Mouse (Mus musculus) WW6 (cell line): ENCODE results near the gene Rhebl1.

Experiments used
- DNase-seq: peaks from one replicate; pipeline ENCODE4 v3.0.0-alpha.2; 2013; ENCODE audit warnings: low read depth, low spot score

The Rhebl1 gene

DNA sequence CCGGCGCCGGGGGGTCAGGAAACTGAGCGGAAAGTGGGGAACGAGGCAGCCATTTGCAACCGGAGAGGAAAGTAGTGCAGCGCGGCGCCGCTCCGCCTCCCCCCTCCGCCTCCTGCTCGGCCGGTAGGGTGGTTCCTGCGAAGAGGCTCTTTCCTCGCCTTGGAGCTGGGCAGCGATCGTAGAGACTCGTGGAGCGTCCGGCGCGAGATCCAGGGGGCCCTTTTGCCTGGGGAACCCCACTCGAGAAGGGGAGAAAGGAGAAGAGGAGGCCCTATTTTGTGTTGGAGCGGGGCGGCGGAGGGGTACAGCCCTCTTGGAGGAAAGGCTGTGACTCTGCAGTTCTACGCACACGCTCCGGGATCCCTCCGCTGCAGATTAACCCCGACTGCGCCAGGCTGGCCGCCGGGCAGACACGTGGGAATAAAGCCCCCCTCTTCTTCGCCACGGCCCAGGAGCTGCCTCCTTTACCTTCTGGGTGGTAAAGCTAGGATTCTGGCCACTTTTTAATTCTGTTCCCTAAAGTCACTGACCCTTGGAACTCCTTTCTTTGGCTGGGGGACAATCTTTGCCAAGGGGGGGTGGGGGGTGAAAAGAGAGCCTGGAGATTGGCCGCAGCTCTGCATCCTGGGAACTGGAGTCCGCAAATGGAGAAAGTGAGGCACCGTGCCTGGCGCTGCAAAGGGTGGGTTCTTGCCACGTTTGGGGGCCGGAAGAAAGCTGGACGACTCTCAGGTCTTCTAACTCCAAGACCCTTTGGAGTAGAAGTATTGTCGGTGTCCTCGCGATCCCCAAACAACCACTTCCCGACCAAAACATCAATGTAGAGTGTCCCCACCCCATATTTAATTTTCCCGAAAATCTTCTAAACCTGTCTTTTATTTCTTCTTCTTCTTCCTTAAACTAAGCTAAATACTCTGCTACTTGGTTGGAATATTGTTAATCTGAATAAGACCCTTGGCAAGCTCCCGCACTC lies 22.1 kb downstream of the Rhebl1 start:
- peak; percentile 84 for DNase-seq

DNA sequence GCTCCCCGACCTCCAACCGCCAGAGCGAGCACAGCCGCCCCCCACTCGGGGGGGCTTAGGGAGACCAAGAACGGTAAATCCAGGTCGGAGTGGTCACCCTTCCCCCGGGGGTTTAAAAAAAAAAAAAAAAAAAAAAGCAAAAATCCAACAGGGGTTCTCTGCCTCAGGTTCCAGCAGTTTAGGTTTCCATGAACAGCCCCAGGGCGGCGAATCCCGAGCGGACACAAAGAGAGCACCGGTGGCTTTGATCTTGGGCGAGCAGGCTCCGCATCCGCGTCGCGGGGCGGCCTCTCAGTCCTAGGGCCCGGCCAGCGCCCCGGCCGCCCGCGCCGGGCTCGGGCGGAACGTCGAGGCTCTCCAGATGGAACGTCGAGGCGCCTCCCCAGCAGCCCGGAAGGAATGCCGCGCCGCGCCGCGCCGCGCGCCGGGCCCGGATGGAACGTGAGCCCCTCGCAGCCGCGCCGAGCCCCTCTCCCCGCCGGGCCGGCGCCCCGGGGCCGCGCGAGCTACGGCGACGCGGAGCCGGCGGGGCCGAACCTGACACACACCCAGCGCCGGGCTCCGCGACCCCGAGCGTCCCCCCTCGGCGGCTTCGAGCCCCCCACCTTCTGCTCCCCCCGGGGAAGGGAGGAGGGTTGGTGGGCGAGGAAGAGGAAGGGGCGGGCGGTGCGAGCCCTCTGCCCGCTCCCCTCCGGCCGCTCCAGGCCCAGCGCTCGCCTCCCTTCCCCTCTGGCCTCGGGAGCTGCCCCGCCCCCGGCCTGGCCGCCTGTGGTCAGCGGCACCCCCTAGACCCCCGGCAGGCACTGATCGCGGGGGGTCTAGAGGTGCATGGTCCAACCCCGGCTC lies 23.0 kb downstream of the Rhebl1 start, which contains the start of gene Kmt2d:
Gene Kmt2d, minus strand, starts transcription at position 135 of the 846 bp plus-strand sequence.
- DNase-seq: no peak

DNA sequence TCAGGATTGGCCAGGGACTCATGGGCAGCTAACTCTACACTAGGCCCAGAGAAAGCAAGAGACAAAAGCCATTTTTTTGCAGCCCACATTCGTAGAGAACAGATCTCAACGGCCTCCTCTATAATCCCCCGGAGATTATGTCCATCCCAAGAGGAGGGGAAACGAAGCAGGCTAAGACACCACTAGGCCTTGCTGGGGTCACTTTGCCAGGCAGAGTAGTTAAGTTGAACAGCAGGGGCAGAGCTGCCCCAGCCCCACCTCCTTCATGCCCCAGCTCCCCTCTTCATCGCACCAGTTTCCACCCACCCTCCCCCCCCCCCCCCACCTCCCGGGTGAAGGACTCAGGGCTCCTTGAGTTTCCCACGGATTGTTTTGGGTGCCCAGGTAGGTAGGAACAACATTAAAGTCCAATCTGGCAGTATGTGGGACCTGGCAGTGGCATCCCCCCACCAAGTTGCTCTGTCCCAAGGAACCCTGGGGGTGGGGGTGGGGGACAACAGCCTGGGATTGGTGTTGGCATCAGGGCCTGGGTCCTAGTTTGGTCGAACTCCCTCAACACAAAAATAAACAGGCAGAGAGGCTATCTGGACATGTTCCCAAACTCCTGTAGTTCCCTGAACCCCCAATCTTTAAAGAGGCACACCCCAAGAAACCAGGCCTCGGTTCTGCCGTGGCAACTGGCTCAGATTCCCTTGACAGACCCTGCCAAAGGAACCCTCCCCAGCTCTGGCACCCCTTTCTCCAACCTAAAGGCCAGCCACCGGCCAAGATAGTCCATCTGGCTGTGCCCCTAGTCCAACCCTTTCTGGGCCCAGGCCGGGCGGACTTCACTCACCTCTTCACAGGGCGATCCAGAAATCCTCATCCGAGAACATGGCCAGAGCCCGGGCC lies 23.9 kb downstream of the Rhebl1 start:
- DNase-seq: no peak

DNA sequence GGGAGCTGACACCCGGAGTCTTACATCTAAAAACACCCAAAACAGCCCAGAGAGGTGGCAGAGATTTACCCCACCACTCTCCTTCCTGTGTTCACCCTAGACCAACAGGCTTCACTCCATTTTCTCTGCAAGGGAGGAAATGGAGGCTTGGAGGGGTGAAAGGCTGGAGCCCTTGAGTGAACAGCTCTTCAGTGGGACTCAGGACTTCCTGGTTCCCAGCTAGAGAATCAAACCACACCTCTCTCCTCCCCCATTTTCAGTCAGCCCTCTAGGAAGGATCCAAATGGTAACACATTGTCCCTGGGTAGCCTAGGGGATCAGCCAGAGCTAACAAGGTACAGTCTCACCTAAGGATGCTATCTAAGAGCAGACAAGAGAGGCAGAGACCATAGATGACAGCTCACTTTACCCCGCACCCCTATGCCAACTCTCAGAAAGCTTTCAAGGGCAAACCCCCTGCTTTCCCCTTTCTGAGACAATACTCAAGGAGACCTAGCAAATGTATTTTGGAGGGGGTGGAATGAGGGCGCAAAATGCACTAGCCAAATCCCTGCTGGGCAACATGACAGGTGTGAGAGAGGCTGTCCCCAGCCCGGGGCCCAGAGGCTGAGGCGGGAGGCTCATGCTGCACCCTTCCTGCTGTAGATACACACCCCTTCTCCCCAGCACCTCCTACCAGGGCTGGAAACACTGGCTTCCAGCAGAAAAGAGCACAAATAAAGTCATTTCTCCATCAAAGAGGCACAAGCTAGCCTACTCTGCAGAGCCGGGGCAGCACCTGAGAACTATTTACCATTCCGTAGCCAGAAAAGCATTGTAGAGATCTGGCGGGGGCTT lies 24.8 kb downstream of the Rhebl1 start:
- no peak for DNase-seq

DNA sequence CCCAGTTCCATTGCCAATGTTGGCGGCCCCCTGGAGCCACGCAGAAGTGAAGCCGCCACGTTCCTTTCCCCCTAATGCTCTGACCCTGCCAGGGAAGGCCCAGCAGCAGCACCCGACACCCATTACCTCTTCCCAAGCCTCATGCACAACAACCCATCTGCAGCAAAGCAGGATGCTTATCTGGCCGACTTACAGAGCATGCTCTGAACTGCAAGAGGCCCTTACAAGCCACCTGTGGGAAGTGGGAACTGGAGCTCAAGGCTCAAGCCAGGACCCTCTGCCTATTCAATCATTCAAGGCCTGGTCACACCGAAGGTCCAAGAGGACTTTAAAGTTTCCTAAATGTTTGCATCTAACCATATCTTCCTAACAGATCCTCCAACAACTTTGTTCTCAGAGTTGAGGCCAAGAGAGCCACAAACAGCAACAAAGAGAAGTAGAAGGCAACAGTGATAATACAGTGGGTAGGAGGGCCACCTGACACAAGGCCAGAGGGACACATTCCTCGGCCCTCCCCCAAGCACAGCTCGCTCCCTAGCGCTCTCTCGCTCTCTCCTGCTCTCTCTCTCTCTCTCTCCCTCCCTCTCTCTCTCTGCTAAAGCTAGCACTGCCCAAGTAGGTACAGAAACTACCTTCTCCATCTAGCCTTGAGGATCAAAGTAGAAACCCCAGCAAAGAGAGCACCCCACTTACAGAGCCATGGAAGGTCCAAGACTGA lies 25.8 kb downstream of the Rhebl1 start:
- DNase-seq: no peak

DNA sequence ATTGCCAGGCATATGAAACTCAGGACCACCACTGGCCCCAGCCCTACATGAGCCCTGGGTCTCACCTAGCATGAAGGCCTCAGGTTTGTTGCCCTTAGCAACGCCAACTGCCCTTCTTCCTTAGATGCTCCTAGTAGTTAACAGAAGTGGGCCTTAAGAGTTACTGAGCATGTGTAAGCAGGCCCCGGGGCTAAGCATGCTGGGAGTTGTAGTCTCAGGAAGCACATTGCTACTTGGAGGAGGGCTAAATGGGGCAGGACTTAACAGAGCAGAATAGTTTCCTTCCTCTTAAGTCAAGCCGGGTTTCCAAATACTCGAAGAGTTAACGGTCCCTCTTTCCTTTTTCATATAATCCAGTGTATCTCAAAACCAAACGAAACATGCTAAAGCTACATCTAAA lies 27.0 kb downstream of the Rhebl1 start:
- no peak for DNase-seq

DNA sequence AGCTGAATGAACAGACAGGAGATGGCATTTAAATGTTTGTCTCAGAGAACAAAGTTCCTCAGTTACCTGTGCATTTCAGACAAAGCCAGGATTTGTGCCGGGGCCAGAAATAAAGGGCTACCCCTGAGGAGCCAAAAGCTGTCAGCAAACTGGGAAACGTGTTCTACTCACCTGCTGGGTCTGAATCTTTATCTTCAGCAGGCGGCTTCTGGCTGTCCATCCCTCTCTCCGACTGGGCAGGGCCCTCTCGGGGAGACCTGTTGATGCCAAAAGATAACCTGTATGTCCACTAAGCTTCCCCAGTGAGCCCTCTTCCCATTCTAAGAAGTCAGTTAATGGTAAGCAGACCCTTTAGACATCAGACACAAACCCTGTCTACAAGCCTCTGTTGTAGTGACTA lies 27.8 kb downstream of the Rhebl1 start:
- no peak for DNase-seq

DNA sequence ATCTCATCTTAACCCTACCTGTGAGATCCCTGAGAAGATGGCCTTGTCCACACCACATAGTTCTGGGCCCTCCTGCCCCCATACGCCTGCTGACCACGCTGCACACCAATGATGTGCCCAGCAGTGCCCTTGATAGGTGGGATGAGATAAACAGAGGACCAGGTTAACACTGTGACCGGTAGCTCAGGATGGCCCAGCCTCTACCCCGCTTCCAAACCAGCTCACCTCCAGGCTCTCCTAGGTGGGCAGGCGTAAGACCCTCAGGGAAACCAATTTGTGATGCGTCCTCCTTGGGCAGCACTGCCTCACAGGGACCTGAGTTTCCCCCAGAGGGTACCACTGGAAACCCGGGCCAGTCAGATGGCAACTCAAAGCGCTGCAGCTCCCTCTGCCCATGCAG lies 28.6 kb downstream of the Rhebl1 start:
- no peak for DNase-seq

DNA sequence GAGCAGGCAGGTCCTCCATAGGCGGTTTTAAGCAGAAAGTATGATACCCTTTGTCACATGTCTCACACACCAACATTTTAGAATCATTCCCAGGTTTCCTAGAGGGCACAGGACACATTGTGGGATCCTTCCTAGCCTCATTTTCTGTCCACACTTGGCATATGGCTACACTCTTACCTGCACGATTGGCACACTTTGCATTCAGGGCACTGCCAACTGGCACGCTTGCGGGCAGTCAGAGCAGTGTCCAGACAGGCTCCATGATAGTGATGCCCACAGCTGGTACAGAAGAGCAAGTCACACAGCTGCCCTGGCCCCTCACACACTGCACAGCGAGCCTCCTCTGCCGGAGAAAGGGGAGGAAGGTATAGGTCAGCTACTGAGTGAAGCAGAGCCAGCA lies 29.4 kb downstream of the Rhebl1 start:
- DNase-seq: no peak

DNA sequence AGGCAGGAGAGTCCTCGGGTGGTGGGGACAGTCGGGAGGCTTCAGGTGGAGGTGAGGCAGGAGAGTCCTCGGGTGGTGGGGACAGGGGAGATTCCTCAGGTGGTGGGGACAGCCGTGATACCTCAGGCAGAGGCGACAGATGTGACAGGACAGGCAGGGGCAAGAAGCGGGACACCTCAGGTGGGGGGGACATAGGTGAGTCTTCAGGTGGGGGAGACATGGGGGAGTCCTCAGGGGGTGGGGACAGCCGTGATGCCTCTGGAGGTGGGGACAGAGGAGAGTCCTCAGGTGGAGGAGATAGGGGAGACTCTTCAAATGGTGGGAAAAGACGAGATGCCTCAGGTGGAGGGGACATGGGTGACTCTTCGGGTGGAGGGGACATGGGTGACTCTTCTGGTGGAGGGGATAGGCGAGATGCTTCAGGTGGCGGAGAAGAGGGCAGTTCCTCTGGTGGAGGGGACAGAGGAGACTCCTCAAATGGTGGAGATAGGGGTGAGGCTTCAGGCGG lies 30.8 kb downstream of the Rhebl1 start:
- DNase-seq: no peak

DNA sequence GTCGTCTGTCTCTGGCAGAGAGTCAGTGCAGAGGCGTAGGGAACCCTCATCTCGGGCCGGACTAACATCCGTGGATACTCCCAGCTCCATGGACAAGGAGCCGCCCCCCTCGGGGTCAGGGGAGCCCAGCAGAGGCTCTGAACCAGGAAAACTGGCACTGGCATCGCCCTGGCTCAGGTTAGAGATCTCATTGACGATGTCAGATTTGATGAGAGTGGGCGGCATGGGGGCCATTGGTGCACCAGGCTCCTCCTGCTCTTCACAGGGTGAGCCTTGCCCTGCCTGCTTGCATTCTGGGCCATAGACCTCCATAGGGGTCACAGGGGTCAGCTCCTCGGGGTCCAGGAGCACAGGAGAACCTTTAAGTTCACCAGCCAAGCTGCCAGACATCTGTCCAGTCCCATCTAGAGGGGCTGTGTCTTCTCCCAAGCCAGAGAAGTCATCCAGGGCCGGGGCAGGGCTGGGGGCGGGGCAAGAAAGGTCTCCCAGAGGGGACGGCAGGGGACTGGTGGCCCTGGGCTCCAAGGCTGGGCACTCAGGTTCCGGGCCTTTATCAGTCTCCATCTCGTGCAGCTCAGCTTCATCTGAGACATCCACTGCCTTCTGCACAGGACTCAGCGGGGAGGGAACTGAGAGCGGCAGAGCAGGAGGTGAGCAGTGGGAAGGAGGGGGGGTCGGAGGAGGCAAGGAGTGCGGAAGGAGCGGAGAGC lies 32.5 kb downstream of the Rhebl1 start:
- DNase-seq: no peak

DNA sequence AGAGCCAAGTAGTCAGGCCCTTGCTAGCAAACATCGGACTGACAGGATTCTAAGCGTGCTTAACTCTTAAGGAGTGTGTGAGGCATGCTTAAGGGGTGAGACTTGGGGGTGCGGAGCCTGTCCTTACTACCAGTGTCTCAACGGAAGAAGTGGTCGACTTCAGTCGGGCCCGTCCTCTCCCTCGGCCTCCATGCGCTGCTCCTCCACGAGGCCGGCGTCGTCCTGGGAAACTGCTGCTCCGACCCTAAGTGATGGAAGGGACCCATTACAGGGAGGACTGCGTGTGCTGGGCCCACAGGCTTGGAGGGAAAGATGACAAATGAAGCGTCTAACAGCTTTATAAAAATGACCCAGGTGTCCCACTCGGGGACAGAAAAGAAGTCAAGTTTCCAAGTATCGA lies 33.4 kb downstream of the Rhebl1 start:
- no peak for DNase-seq

DNA sequence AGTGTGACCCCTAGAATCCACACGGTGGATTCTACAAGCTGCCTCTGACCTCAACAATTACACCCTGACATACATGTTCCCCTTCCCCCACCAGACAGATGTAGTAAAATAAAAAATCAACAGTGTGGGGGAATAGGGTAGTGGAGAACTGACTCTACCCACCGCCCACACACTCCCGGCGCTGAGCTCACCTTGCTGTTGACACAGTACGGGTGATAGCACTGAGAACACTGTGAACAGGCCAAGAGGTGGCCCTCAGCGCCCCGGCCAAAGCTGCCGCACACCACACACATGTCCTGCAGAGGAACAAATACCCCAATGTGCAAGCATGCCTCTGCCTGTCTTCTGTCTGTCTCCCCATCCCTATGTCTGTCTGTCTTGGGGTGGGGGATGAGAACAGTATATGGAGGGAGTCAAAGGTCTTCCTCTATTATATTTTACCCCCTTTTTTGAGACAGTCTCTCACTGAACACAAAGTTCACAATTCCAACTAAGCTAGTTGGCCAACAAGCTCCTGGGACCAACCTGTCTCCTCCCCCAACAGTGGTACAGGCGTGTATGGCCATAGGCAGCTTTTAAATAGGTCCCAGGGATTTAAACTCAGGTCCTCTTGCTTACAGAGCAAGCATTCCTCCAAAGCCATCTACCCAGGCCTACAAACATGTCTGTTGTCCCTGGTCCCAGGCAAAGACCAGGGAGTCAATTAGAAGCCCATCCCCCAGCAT lies 34.9 kb downstream of the Rhebl1 start:
- no peak for DNase-seq

DNA sequence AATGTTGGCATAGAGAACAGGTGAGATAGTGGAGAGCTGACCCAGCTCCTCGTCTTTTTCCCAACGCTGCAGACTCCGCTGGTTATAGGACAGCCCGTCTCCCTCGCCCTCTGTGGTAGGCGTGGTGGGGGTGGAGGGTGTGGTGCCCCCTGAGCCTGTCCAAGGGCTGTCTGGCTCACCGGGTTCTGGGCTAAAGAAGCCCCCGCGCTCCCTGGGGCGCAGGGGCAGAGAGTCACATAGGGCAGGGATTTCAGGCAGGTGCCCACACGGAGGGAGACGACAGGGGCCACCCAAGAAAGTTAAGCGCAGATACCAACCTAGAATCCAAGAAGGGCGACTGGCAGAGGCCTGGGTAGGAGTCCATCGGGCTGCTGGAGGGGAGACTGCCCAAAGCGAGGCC lies 40.1 kb downstream of the Rhebl1 start:
- no peak for DNase-seq

DNA sequence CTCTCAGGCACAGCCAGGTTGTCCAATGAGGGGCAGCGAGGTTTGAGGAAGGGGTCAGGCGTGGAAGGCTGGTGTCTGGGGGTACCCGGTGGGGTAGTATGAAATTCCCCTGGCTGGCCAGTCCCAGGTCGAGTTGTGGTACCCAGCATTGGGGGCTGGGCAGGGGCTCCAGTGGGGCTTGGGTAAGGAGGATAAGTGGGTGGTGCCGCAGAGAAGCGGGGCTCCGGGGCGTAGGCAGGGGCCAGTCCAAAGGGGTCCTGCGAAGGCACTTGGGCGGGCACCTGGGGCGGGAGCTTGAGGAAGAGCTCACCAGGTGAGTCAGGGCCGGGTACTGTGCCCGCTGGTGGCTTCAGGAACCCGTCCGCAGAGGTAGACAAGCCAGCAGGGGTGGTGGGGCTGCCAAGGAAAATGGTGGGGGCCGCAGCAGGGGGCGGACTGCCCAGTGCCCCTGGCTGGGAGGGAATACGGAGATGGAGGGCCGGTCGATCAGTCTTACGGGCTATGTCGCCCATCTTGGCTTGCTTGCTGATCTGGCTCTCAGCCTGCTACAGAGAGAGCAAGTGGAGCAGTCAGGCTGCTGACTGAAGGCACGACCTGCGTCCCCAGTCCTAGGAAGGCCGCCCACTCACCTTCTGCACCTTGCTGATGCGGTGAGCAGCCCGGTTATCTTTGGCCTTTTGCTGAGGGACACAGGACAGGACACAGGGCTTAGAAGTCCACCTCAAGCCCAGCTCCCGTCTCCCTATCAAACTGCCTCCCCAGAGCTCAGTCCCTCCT lies 41.0 kb downstream of the Rhebl1 start:
- DNase-seq: no peak

DNA sequence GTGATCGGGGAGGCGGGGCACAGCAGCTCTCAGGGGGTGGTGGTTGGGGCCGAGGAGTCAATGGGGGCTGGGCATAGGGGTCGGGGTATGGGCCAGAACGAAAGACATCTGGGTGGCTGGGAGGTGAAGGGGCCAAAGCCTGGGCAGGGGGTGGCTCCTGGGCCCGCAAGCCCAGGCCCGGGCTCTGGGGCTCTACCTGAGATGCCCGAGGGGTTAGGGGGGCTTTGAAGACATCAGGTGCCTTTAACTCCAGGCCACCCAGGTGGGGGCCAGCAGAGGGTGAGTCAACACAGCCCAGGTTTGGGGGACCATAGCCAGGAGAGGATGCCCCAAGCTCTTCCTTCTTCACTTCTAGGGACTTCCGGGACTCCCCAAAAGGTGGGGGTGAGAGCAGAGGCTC lies 41.6 kb downstream of the Rhebl1 start:
- DNase-seq: no peak

DNA sequence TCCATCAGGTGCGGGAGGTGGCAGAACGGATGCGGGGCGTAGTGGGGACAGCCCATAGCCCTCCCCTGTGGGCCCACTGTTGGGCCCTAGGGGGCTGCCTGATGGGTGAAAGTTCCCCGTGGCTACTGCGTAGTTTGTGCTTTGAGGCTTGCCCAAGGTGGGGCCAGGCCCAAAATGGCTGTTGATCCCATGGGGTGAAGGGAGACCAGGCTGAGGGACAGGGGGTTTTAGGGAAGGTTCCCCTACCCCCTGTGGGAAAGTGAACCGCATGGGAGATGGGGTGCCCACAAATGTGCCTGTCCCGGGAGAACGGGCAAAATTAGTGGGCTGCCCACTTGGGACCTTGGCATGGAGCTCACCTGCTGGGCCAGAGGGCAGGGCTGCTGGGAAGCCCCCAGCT lies 42.3 kb downstream of the Rhebl1 start:
- DNase-seq: no peak
